Mouse (Mus musculus): ENCODE measurements around the gene Poln.

GRCm38 (mm10) chr5:33995843-33996693 lies 173.2 kb downstream of the Poln start, which contains the start of gene Nat8l:
- TF ChIP-seq CTCF (IDR thresholded peaks at IDR 0.05; ENCODE audit: low read depth, low read length) (no peak), POLR2A (IDR thresholded peaks at IDR 0.05; ENCODE audit: borderline replicate concordance, low read depth, low read length) (no peak)

Data from bone marrow macrophage, adult 2 months (primary cell).